ENCODE assay signal across 12 mouse cellular contexts in genomic region chr11:79287447-79287846, GRCm38 (mm10). TPM values are rescaled to one million over a fixed set of nuclear protein-coding genes. Genes with fewer than 3 reads are reported as not detected.
DNase-seq lines count a peak whose midpoint lies in the region; ATAC-seq and TF ChIP-seq lines count a peak whose summit lies in the region.
"Had no signal": no experiment of that assay in that cellular context is flagged by ENCODE, and none has a peak within 500 bp of the region (broad histone marks: within the 10 kb centered on the region; RNA-seq: fewer than 3 reads in every experiment).

No protein-coding gene starts in this region.

- H3K27ac ChIP-seq in stomach, embryonic 16.5 days (ENCODE audit: low read length) = peak overlapping the region; percentile 27
- no peak overlapping the region for H3K27ac ChIP-seq in forebrain, embryonic 12.5 days
- no peak overlapping the region for H3K27ac ChIP-seq in left cerebral cortex, adult 2 months
- no peak overlapping the region for H3K27ac ChIP-seq in hindbrain, embryonic 11.5 days (ENCODE audit: low read depth, low read length)

- H3K9me3 ChIP-seq in stomach, embryonic 16.5 days (replicated peaks; ENCODE audit: control insufficient read depth, low read length) = no peaks in the 10 kb centered on the region
- no peaks in the 10 kb centered on the region for H3K9me3 ChIP-seq in forebrain, embryonic 12.5 days
- H3K9me3 ChIP-seq in hindbrain, embryonic 11.5 days (ENCODE audit: control insufficient read depth, low read length) = no peaks in the 10 kb centered on the region

- peak; percentile 34 for DNase-seq in layer of hippocampus, adult 11-12 months (ENCODE audit: low spot score)
- no peak for DNase-seq in layer of hippocampus, adult 18-20 months (ENCODE audit: low spot score in 2 of 2)
- DNase-seq in lung, adult 2 months = no peak
- no peak for DNase-seq in left cerebral cortex, adult 2 months (ENCODE audit: extremely low spot score in 1 of 2, low spot score in 2 of 2)
- DNase-seq in hindbrain, embryonic 11.5 days (ENCODE audit: low spot score) = no peak
- DNase-seq: cerebellum, adult 11 months; thymus, adult 18-20 months had no signal

- no peak for TF ChIP-seq CTCF in lung, adult 2 months (IDR thresholded peaks at IDR 0.05; ENCODE audit: insufficient read depth, low read length)
- TF ChIP-seq CTCF in left cerebral cortex, adult 2 months (IDR thresholded peaks at IDR 0.05) = no peak

- H3K4me1 ChIP-seq in lung, adult 2 months (ENCODE audit: control insufficient read depth, insufficient read depth, low read length) = peaks cover 18% of the 10 kb centered on the region
- H3K4me1 ChIP-seq in stomach, embryonic 16.5 days (ENCODE audit: control insufficient read depth, insufficient read depth, low read length) = peaks cover 15% of the 10 kb centered on the region
- no peaks in the 10 kb centered on the region for H3K4me1 ChIP-seq in forebrain, embryonic 12.5 days
- no peaks in the 10 kb centered on the region for H3K4me1 ChIP-seq in hindbrain, embryonic 11.5 days (replicated peaks; ENCODE audit: control insufficient read depth, insufficient read depth, low read length)

- TF ChIP-seq POLR2A in lung, adult 2 months (IDR thresholded peaks at IDR 0.05; ENCODE audit: borderline replicate concordance, extremely low read depth, low read depth, low read length) = peak; percentile 17; the same call in 1 of the 2 replicates

- intact Hi-C loops in left cerebral cortex, adult 2 months (cut with DNase I) = no loop called here

- no peaks in the 10 kb centered on the region for H3K27me3 ChIP-seq in stomach, embryonic 16.5 days (ENCODE audit: control insufficient read depth, insufficient read depth, low read length)
- no peaks in the 10 kb centered on the region for H3K27me3 ChIP-seq in forebrain, embryonic 12.5 days
- no peaks in the 10 kb centered on the region for H3K27me3 ChIP-seq in hindbrain, embryonic 11.5 days (ENCODE audit: control insufficient read depth, insufficient read depth, low read length)
- H3K27me3 ChIP-seq: Patski had no signal

- 35% methylated on average over 6 of the region's 6 CpGs for WGBS in lung, adult 2 months
- WGBS in stomach, embryonic 16.5 days = 62% methylated on average over 6 of the region's 6 CpGs
- 88% methylated on average over 6 of the region's 6 CpGs for WGBS in forebrain, embryonic 12.5 days
- 81% methylated on average over 6 of the region's 6 CpGs for WGBS in hindbrain, embryonic 11.5 days

- H3K4me3 ChIP-seq in lung, adult 2 months (replicated peaks; ENCODE audit: extremely low read depth, low read depth, low read length) = no peak overlapping the region
- no peak overlapping the region for H3K4me3 ChIP-seq in stomach, embryonic 16.5 days (replicated peaks; ENCODE audit: low read length)
- H3K4me3 ChIP-seq in forebrain, embryonic 12.5 days (replicated peaks) = no peak overlapping the region
- H3K4me3 ChIP-seq in left cerebral cortex, adult 2 months = no peak overlapping the region
- H3K4me3 ChIP-seq in hindbrain, embryonic 11.5 days (ENCODE audit: low read depth, low read length) = no peak overlapping the region

- no peak overlapping the region for H3K4me2 ChIP-seq in stomach, embryonic 16.5 days (ENCODE audit: low read depth, low read length)
- no peak overlapping the region for H3K4me2 ChIP-seq in forebrain, embryonic 12.5 days
- H3K4me2 ChIP-seq in hindbrain, embryonic 11.5 days (replicated peaks; ENCODE audit: low read depth, low read length) = no peak overlapping the region

- peak; percentile 86 for ATAC-seq in granulocyte monocyte progenitor cell, adult 5-6 weeks (replicated peaks; ENCODE audit: poor library complexity, severe bottlenecking)
- no peak for ATAC-seq in stomach, embryonic 16.5 days (ENCODE audit: insufficient read depth, low FRiP score)
- no peak for ATAC-seq in forebrain, embryonic 12.5 days (ENCODE audit: low FRiP score)
- no peak for ATAC-seq in hindbrain, embryonic 11.5 days (ENCODE audit: low FRiP score)

- H3K9ac ChIP-seq in stomach, embryonic 16.5 days (ENCODE audit: low read length) = no peak overlapping the region
- H3K9ac ChIP-seq in forebrain, embryonic 12.5 days = no peak overlapping the region
- H3K9ac ChIP-seq in hindbrain, embryonic 11.5 days (ENCODE audit: low read depth, low read length) = no peak overlapping the region

- H3K36me3 ChIP-seq in stomach, embryonic 16.5 days (ENCODE audit: control insufficient read depth, insufficient read depth, low read length) = no peaks in the 10 kb centered on the region
- H3K36me3 ChIP-seq in forebrain, embryonic 12.5 days (replicated peaks) = no peaks in the 10 kb centered on the region
- no peaks in the 10 kb centered on the region for H3K36me3 ChIP-seq in hindbrain, embryonic 11.5 days (ENCODE audit: control insufficient read depth, insufficient read depth, low read length)

RNA-seq across cellular contexts. Expression of gene Gm9964, which starts 9.3 kb away (rescaled TPM):
- total RNA-seq in layer of hippocampus, adult 18-20 months (2021) = under 1 TPM in 1 of 2 experiments, not detected in 1; 0.48 TPM
- not detected in 2 replicates for total RNA-seq in granulocyte monocyte progenitor cell, adult 5-6 weeks (2014; fragmentation: Nextera tagmentation)
- not detected in 2 replicates for total RNA-seq in granulocyte monocyte progenitor cell, adult 5-6 weeks (2017)
- not detected in 2 replicates for polyA plus RNA-seq in lung, adult 2 months (2012; rRNA removed)
- polyA plus RNA-seq in stomach, embryonic 16.5 days (2015; fragmentation: Nextera tagmentation; extraction: Ambion mirVana) = not detected in 2 replicates
- polyA plus RNA-seq in forebrain, embryonic 12.5 days (2016; fragmentation: Nextera tagmentation; extraction: Ambion mirVana) = not detected in 2 replicates
- total RNA-seq in left cerebral cortex, adult 2 months (2021) = under 1 TPM; 0.68 TPM
- polyA plus RNA-seq in hindbrain, embryonic 11.5 days (2014; fragmentation: Nextera tagmentation; extraction: Ambion mirVana) = not detected in 2 replicates
- polyA plus RNA-seq: limb, embryonic 14.5 days; Patski had no signal

RNA-seq across cellular contexts. Expression of gene Wsb1, which starts 33.0 kb away (rescaled TPM):
- total RNA-seq in layer of hippocampus, adult 18-20 months (2021) = 10 to 100 TPM; 78.1 to 80.3 TPM
- total RNA-seq in granulocyte monocyte progenitor cell, adult 5-6 weeks (2014; fragmentation: Nextera tagmentation) = 123 and 152 TPM in 2 replicates
- total RNA-seq in granulocyte monocyte progenitor cell, adult 5-6 weeks (2017) = 153 and 170 TPM in 2 replicates
- 74.0 and 101 TPM in 2 replicates for polyA plus RNA-seq in lung, adult 2 months (2012; rRNA removed)
- polyA plus RNA-seq in stomach, embryonic 16.5 days (2015; fragmentation: Nextera tagmentation; extraction: Ambion mirVana) = 188 and 192 TPM in 2 replicates
- polyA plus RNA-seq in forebrain, embryonic 12.5 days (2016; fragmentation: Nextera tagmentation; extraction: Ambion mirVana) = 457 and 459 TPM in 2 replicates
- total RNA-seq in left cerebral cortex, adult 2 months (2021) = 10 to 100 TPM; 85.9 to 87.5 TPM
- polyA plus RNA-seq in hindbrain, embryonic 11.5 days (2014; fragmentation: Nextera tagmentation; extraction: Ambion mirVana) = 469 and 501 TPM in 2 replicates

RNA-seq across cellular contexts. Expression of gene Nf1, which starts 52.0 kb away (rescaled TPM):
- total RNA-seq in layer of hippocampus, adult 18-20 months (2021) = 100 to 1,000 TPM; 112 to 116 TPM
- 26.7 and 28.3 TPM in 2 replicates for total RNA-seq in granulocyte monocyte progenitor cell, adult 5-6 weeks (2014; fragmentation: Nextera tagmentation)
- 9.2 and 11.0 TPM in 2 replicates for total RNA-seq in granulocyte monocyte progenitor cell, adult 5-6 weeks (2017)
- polyA plus RNA-seq in lung, adult 2 months (2012; rRNA removed) = 11.2 and 14.9 TPM in 2 replicates
- polyA plus RNA-seq in stomach, embryonic 16.5 days (2015; fragmentation: Nextera tagmentation; extraction: Ambion mirVana) = 3.2 and 4.1 TPM in 2 replicates
- 8.9 and 9.6 TPM in 2 replicates for polyA plus RNA-seq in forebrain, embryonic 12.5 days (2016; fragmentation: Nextera tagmentation; extraction: Ambion mirVana)
- total RNA-seq in left cerebral cortex, adult 2 months (2021) = 100 to 1,000 TPM; 129 to 131 TPM
- polyA plus RNA-seq in hindbrain, embryonic 11.5 days (2014; fragmentation: Nextera tagmentation; extraction: Ambion mirVana) = 10.1 and 14.9 TPM in 2 replicates
